Mouse (Mus musculus): ENCODE measurements around the gene Olfr603. TPM values are rescaled to one million over a fixed set of nuclear protein-coding genes. Genes with fewer than 3 reads are reported as not detected.

Gene Olfr603
- total RNA-seq (2023), result not detected in 4 replicates

DNA sequence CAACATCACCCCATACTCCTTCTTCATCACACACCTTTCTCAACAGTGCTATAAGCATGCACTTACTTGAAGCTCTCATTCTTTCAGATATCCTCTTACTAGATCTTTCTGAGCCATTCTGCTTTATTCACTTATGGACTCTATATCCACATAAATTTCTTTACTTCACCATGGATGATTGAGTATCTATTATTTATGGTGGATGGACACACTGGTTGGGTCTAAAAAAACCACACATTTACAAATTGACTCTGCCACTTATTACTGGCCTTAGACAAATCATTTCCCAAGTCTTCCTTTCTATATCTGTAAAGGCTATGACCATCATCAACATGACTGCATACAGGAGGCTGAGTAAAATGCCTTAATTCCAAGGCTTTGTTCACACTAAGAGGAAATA is at the start of gene Olfr603:
Gene Olfr603 (minus strand): TSS at position 101 of the 400 bp plus-strand sequence.

DNA sequence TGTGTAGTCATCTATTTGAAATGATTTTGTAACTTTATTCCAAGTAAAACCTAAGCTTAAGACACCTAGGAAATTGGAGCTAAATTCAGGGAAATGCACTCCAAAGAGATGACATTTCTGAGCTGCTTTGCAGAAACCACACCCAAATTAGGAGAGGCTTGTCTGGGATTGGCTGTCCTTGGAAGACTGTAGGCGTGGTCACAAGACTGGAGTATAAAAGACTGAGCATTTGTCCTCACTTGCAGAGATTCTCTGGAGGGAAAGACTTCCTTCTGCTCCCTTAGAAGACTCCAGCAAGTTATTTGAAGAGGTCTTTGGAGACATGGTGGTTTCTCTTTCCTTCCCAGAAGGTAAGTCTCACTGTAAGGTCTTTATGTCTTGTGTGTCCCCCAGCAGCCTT is 28.8 kb upstream of the Olfr603 start, which contains the start of gene Usp17lc:
Gene Usp17lc (plus strand): TSS at position 301 of the 400 bp plus-strand sequence.

DNA sequence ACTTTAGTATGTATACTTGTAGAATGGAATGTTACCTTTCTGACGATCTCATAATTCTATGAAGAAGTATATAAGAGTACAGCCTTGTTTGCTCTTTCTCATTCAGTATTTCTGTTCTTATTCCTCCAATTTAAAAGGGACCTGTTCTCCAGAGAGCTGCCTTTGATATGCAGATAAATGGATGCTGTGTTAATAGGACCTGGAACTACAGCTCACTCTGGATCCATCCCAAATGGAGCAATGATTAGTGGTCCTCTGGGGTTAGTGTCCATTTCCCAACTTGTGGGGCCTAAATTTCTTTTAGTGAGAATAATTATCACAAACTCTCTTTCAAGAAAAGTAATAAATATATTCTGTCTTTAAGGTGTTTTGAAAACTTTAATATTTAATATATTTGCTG is 23.4 kb downstream of the Olfr603 start, which contains the start of gene Olfr601:
Gene Olfr601 (minus strand): TSS at position 101 of the 400 bp plus-strand sequence.

DNA sequence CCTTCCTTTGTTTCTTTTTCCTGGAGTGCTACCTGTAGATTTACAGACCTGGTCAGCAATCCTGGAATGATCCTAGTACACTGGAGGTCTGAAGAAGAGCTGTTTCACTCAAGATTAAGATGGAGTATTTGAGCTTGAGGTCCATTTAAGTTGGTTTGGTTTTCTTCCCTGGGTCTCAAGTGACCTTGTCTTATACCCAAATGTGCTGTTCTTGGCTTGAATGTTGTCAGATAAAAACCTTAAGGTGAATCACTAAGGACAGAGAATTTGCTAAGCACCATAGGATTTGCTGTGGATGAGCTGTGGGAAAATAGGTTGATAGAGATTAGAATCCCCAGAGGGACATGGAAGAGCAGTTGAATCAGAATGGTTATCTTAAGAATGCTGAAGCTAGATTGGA is 36.4 kb downstream of the Olfr603 start, which contains the start of gene Olfr600:
Gene Olfr600 (minus strand): TSS at position 101 of the 400 bp plus-strand sequence.

DNA sequence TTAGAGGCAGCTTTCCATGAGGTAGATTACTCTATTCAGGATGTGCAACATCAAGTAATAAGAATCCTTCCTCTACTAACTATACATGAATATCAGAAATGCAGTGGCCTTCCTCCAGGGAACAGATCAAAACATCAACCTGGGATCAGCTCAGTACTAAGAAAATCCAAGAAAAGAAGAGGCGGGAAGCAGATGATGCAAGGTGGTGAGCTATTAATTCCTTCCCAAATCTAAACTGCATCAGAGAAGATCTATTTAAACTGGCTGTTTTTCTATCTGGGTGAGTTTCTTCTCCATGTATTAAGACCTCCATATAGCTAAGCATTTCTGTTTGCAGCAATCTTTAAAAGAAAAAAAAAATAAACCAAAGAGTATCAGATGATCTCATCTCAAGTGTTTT is 50.4 kb downstream of the Olfr603 start, which contains the start of gene Olfr599:
Gene Olfr599 (plus strand): TSS at position 301 of the 400 bp plus-strand sequence.

Other genes with a start within 250 kb of the Olfr603 start
- gene Olfr588-ps1, start 245.3 kb downstream of the Olfr603 start, total RNA-seq (2023), result not detected in 4 replicates
- gene Olfr589, start 229.8 kb downstream of the Olfr603 start, total RNA-seq (2023), result not detected in 4 replicates
- not detected in 4 replicates for gene Olfr591, start 207.8 kb downstream of the Olfr603 start, total RNA-seq (2023)
- not detected in 4 replicates for gene Olfr592, start 201.4 kb downstream of the Olfr603 start, total RNA-seq (2023)
- gene Olfr593, start 174.3 kb downstream of the Olfr603 start, total RNA-seq (2023), result not detected in 4 replicates
- gene Olfr594, start 169.2 kb downstream of the Olfr603 start, total RNA-seq (2023), result not detected in 4 replicates
- not detected in 4 replicates for gene Usp17ld, start 133.7 kb downstream of the Olfr603 start, total RNA-seq (2023)
- not detected in 4 replicates for gene Olfr596, start 80.5 kb downstream of the Olfr603 start, total RNA-seq (2023)
- not detected in 4 replicates for gene Olfr597, start 69.9 kb downstream of the Olfr603 start, total RNA-seq (2023)
- gene Olfr598, start 62.6 kb downstream of the Olfr603 start, total RNA-seq (2023), result not detected in 4 replicates
- not detected in 4 replicates for gene Olfr599, start 50.3 kb downstream of the Olfr603 start, total RNA-seq (2023)
- gene Olfr600, start 36.5 kb downstream of the Olfr603 start, total RNA-seq (2023), result not detected in 4 replicates
- not detected in 4 replicates for gene Olfr601, start 23.5 kb downstream of the Olfr603 start, total RNA-seq (2023)
- gene Usp17lc, start 28.9 kb upstream of the Olfr603 start, total RNA-seq (2023), result not detected in 4 replicates
- not detected in 4 replicates for gene Olfr605, start 59.3 kb upstream of the Olfr603 start, total RNA-seq (2023)
- gene Olfr606, start 62.9 kb upstream of the Olfr603 start, total RNA-seq (2023), result not detected in 4 replicates
- gene Olfr607, start 78.0 kb upstream of the Olfr603 start, total RNA-seq (2023), result not detected in 4 replicates
- not detected in 4 replicates for gene Olfr608, start 83.7 kb upstream of the Olfr603 start, total RNA-seq (2023)
- not detected in 4 replicates for gene Olfr609, start 111.9 kb upstream of the Olfr603 start, total RNA-seq (2023)
- gene Olfr610, start 125.9 kb upstream of the Olfr603 start, total RNA-seq (2023), result not detected in 4 replicates
- not detected in 4 replicates for gene Olfr611, start 134.7 kb upstream of the Olfr603 start, total RNA-seq (2023)
- gene Olfr612, start 156.5 kb upstream of the Olfr603 start, total RNA-seq (2023), result not detected in 4 replicates
- not detected in 4 replicates for gene Olfr613, start 161.9 kb upstream of the Olfr603 start, total RNA-seq (2023)
- not detected in 4 replicates for gene Olfr615, start 169.9 kb upstream of the Olfr603 start, total RNA-seq (2023)
- not detected in 4 replicates for gene Olfr616, start 183.0 kb upstream of the Olfr603 start, total RNA-seq (2023)
- not detected in 4 replicates for gene Olfr617, start 186.9 kb upstream of the Olfr603 start, total RNA-seq (2023)
- not detected in 4 replicates for gene Olfr618, start 203.9 kb upstream of the Olfr603 start, total RNA-seq (2023)
- not detected in 4 replicates for gene Olfr619, start 214.4 kb upstream of the Olfr603 start, total RNA-seq (2023)
- gene Olfr620, start 226.4 kb upstream of the Olfr603 start, total RNA-seq (2023), result not detected in 4 replicates